Mouse (Mus musculus): ENCODE data around the gene Glb1l. TPM values are rescaled to one million over a fixed set of nuclear protein-coding genes. Genes with fewer than 3 reads are reported as not detected.

The Glb1l gene
- total and polyA plus RNA-seq, 3 experiments = 7.6 to 13.0 TPM; not detected in 1

DNA sequence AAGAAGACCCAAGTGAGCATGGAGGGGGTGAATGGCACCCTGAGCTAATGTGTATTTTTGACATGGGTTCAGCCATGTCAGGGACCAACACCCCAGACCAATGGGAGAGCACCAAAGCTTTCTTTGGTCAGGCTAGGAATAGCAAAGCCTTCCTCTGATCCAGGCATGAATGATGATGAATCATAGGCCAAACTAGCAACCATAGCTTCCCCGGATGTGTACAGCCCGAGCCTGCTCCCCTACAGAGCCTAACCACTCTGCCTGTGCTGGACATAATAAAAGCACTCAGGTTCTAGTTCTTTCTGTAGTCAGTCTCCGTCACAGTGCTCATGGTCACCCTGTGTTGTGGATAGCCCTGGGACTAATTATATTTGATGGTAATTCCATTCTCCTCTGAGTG lies 10.9 kb upstream of the Glb1l start:
- TF ChIP-seq MAFK (IDR thresholded peaks at IDR 0.05; ENCODE audit: borderline replicate concordance, low read depth, low read length) = no peak
- TF ChIP-seq MAX (IDR thresholded peaks at IDR 0.05; ENCODE audit: low read length) = no peak
- TF ChIP-seq KAT2A (conservative IDR thresholded peaks at IDR 0.05; ENCODE audit: low read depth, low read length) = no peak
- no peak for TF ChIP-seq MEF2A (IDR thresholded peaks at IDR 0.05; ENCODE audit: extremely low read depth, insufficient replicate concordance, low read depth, low read length, poor library complexity, severe bottlenecking)
- no peak for TF ChIP-seq ZC3H11A (IDR thresholded peaks at IDR 0.05; ENCODE audit: low read depth, low read length)
- TF ChIP-seq HCFC1 (IDR thresholded peaks at IDR 0.05; ENCODE audit: low read depth, low read length) = no peak
- no peak for TF ChIP-seq SMC3 (IDR thresholded peaks at IDR 0.05; ENCODE audit: low read depth, low read length)
- no peak for TF ChIP-seq MYB (IDR thresholded peaks at IDR 0.05; ENCODE audit: low read depth, low read length)
- TF ChIP-seq POLR2AphosphoS5 (IDR thresholded peaks at IDR 0.05; ENCODE audit: borderline replicate concordance, low read depth, low read length) = no peak
- TF ChIP-seq CHD1 (IDR thresholded peaks at IDR 0.05; ENCODE audit: low read depth, low read length) = no peak
- no peak for TF ChIP-seq JUND (IDR thresholded peaks at IDR 0.05; ENCODE audit: low read depth, low read length)
- no peak overlapping the region for H3K9ac ChIP-seq (ENCODE audit: control insufficient read depth, low read depth, low read length, poor library complexity, severe bottlenecking)
- H3K27me3 ChIP-seq (ENCODE audit: control insufficient read depth in 1 of 2, insufficient read depth in 2 of 2, low read length in 2 of 2) = no peaks in the 10 kb centered on the region
- peaks cover 29 to 47% of the 10 kb centered on the region in 2 experiments for H3K4me1 ChIP-seq (ENCODE audit: control insufficient read depth in 1 of 2, insufficient read depth in 2 of 2, low read length in 2 of 2)
- H3K9me3 ChIP-seq (replicated peaks; ENCODE audit: insufficient read depth, low read length) = no peaks in the 10 kb centered on the region
- no peak overlapping the region for H3K27ac ChIP-seq (ENCODE audit: control insufficient read depth, low read depth, low read length)
- no peak for DNase-seq (ENCODE audit: low read depth, low spot score)
- peaks cover 1 to 40% of the 10 kb centered on the region in 2 experiments for H3K36me3 ChIP-seq (ENCODE audit: control insufficient read depth in 1 of 2, insufficient read depth in 2 of 2, low read length in 2 of 2)
- H3K4me3 ChIP-seq (ENCODE audit: control insufficient read depth in 1 of 2, insufficient read depth in 1 of 2, low read depth in 2 of 2, low read length in 2 of 2) = no peak overlapping the region
- peaks cover 23% of the 10 kb centered on the region for H3K79me2 ChIP-seq (ENCODE audit: control insufficient read depth, insufficient read depth, low read length, poor library complexity)

DNA sequence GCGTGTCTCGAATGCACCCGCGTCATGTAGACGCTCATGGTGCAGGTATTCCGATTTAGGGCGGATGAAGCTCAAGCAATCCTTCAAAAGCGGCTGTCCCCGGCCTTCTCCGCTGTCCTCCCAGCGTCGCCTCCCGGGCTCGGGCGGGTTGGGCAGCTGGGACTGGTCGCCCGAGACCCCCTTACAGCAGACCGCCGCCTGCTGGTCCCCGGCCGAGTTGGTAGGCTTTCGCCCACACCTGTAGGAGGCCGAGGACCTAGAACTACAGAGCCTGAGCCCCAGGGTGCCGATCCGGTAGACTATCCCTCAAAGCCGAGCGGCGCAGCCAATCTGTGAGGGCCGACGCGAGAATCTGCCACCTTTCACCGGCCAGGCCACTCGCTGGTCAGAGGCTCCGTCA lies 8.9 kb upstream of the Glb1l start, which contains the start of gene Tuba4a:
TSS of gene Tuba4a (minus strand) at position 335 of the 400 bp plus-strand sequence.
- no peak for DNase-seq (ENCODE audit: low read depth, low spot score)
- peaks cover 19 to 46% of the 10 kb centered on the region in 2 experiments for H3K4me1 ChIP-seq (ENCODE audit: control insufficient read depth in 1 of 2, insufficient read depth in 2 of 2, low read length in 2 of 2)

DNA sequence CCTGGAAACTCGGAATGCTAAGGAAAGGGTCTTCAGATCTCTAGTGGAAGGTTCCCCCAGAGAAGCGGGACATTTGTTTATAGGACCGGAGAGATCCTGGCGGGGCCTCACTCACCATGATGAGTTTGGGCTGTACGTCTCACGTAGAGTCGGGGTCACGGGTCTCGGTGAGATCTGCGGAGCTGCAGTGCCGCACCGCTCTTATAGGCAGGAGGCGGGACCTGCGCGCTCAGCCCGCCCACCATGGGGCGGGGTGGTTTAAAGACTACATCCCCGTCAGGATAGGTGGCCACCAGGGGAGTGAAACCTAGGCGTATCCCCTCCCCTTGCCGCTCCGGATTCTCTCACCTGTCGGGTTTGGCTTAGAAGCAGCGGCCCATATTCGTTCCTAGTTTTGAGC lies 8.5 kb upstream of the Glb1l start:
- H3K27me3 ChIP-seq (ENCODE audit: control insufficient read depth in 1 of 2, insufficient read depth in 2 of 2, low read length in 2 of 2) = no peaks in the 10 kb centered on the region
- peak overlapping the region; percentile 83 for H3K27ac ChIP-seq (ENCODE audit: control insufficient read depth, low read depth, low read length)
- H3K9ac ChIP-seq (ENCODE audit: control insufficient read depth, low read depth, low read length, poor library complexity, severe bottlenecking) = peak overlapping the region; percentile 87
- peak; percentile 92 for DNase-seq (ENCODE audit: low read depth, low spot score)
- H3K79me2 ChIP-seq (ENCODE audit: control insufficient read depth, insufficient read depth, low read length, poor library complexity) = peaks cover 45% of the 10 kb centered on the region
- H3K4me3 ChIP-seq (ENCODE audit: control insufficient read depth in 1 of 2, insufficient read depth in 1 of 2, low read depth in 2 of 2, low read length in 2 of 2) = peak overlapping the region; percentile 81 to 82
- peaks cover 12 to 43% of the 10 kb centered on the region in 2 experiments for H3K36me3 ChIP-seq (ENCODE audit: control insufficient read depth in 1 of 2, insufficient read depth in 2 of 2, low read length in 2 of 2)
- H3K4me1 ChIP-seq (ENCODE audit: control insufficient read depth in 1 of 2, insufficient read depth in 2 of 2, low read length in 2 of 2) = peaks cover 14 to 45% of the 10 kb centered on the region in 2 experiments
- H3K9me3 ChIP-seq (replicated peaks; ENCODE audit: insufficient read depth, low read length) = no peaks in the 10 kb centered on the region
- no peak for TF ChIP-seq BHLHE40 (IDR thresholded peaks at IDR 0.05; ENCODE audit: borderline replicate concordance, low read depth, low read length)
- TF ChIP-seq POLR2AphosphoS5 (IDR thresholded peaks at IDR 0.05; ENCODE audit: borderline replicate concordance, low read depth, low read length) = peak; percentile 93; the same call in 1 of the 2 replicates
- no peak for TF ChIP-seq ZKSCAN1 (IDR thresholded peaks at IDR 0.05; ENCODE audit: low read depth, low read length)
- TF ChIP-seq ZMIZ1 (IDR thresholded peaks at IDR 0.05; ENCODE audit: low read depth, low read length) = peak; percentile 99
- TF ChIP-seq MYB (IDR thresholded peaks at IDR 0.05; ENCODE audit: low read depth, low read length) = no peak
- TF ChIP-seq CHD1 (IDR thresholded peaks at IDR 0.05; ENCODE audit: low read depth, low read length) = no peak
- no peak for TF ChIP-seq ZNF384 (IDR thresholded peaks at IDR 0.05; ENCODE audit: low read depth, low read length)
- TF ChIP-seq ZC3H11A (IDR thresholded peaks at IDR 0.05; ENCODE audit: low read depth, low read length) = no peak
- TF ChIP-seq MYC (IDR thresholded peaks at IDR 0.05; ENCODE audit: low read depth, low read length) = no peak
- TF ChIP-seq SIN3A (IDR thresholded peaks at IDR 0.05; ENCODE audit: low read length) = no peak
- TF ChIP-seq GATA1 (IDR thresholded peaks at IDR 0.05; ENCODE audit: low read depth, low read length) = no peak
- TF ChIP-seq HCFC1 (IDR thresholded peaks at IDR 0.05; ENCODE audit: low read depth, low read length) = peak; percentile 55; the same call in 1 of the 2 replicates
- TF ChIP-seq ETS1 (IDR thresholded peaks at IDR 0.05; ENCODE audit: low read depth, low read length) = no peak
- peak; percentile 74 for TF ChIP-seq TCF12 (IDR thresholded peaks at IDR 0.05; ENCODE audit: low read depth, low read length)
- no peak for TF ChIP-seq MAZ (IDR thresholded peaks at IDR 0.05; ENCODE audit: low read depth, low read length)
- TF ChIP-seq MAFK (IDR thresholded peaks at IDR 0.05; ENCODE audit: borderline replicate concordance, low read depth, low read length) = no peak
- no peak for TF ChIP-seq E2F4 (IDR thresholded peaks at IDR 0.05; ENCODE audit: borderline replicate concordance, low read depth, low read length)
- no peak for TF ChIP-seq ELF1 (IDR thresholded peaks at IDR 0.05; ENCODE audit: low read depth, low read length)
- TF ChIP-seq UBTF (IDR thresholded peaks at IDR 0.05; ENCODE audit: borderline replicate concordance, insufficient read depth, low read depth, low read length) = no peak

More for the DNA sequence above, 8.9 kb upstream of the Glb1l start, which contains the start of gene Tuba4a:
- Histone ChIP-seq H3K27ac (ENCODE audit: control insufficient read depth, low read depth, low read length) (peak within 1 kb of the TSS; percentile 83), H3K4me3 (ENCODE audit: control insufficient read depth in 1 of 2, insufficient read depth in 1 of 2, low read depth in 2 of 2, low read length in 2 of 2) (peak within 1 kb of the TSS; percentile 81 to 82), H3K36me3 (ENCODE audit: control insufficient read depth in 1 of 2, insufficient read depth in 2 of 2, low read length in 2 of 2) (peaks cover 10 to 43% of the 10 kb centered on the region in 2 experiments), H3K9me3 (replicated peaks; ENCODE audit: insufficient read depth, low read length) (no peaks in the 10 kb centered on the region), H3K9ac (ENCODE audit: control insufficient read depth, low read depth, low read length, poor library complexity, severe bottlenecking) (peak within 1 kb of the TSS; percentile 87), H3K79me2 (ENCODE audit: control insufficient read depth, insufficient read depth, low read length, poor library complexity) (peaks cover 42% of the 10 kb centered on the region), H3K27me3 (ENCODE audit: control insufficient read depth in 1 of 2, insufficient read depth in 2 of 2, low read length in 2 of 2) (no peaks in the 10 kb centered on the region)
- no peak for TF ChIP-seq ZKSCAN1 (IDR thresholded peaks at IDR 0.05; ENCODE audit: low read depth, low read length)
- no peak for TF ChIP-seq EP300 (IDR thresholded peaks at IDR 0.05; ENCODE audit: low read depth in 1 of 2, low read length in 2 of 2)
